Mouse (Mus musculus) midbrain, postnatal 0 days (tissue): ENCODE measurements around the gene Egfl8. TPM values are rescaled to one million over a fixed set of nuclear protein-coding genes. Genes with fewer than 3 reads are reported as not detected.

Experiments
- ATAC-seq: fragments of 200-750 bp; cut with Nextera tagmentation; 2 replicates; pipeline ENCODE4 v1.8.0; 2017; ENCODE audit warnings: moderate number of reproducible peaks, mild to moderate bottlenecking, moderate TSS enrichment, moderate library complexity; ENCODE audit not compliant: low FRiP score
- DNase-seq: peaks from one replicate; pipeline ENCODE4 v3.0.0-alpha.2; 2015; ENCODE audit warnings: low spot score
- H3K27ac ChIP-seq: fragments of 300-500 bp; sonication (generic); 2 replicates; pipeline ENCODE4 v1.5.1; 2014; ENCODE audit warnings: low read depth, mild to moderate bottlenecking, low read length, mixed read lengths
- H3K27me3 ChIP-seq: fragments of 300-500 bp; sonication (generic); 2 replicates; pipeline ENCODE4 v1.6.1; 2014; ENCODE audit warnings: low read length, control low read depth, mixed read lengths; ENCODE audit not compliant: insufficient read depth
- H3K36me3 ChIP-seq: fragments of 300-500 bp; sonication (generic); 2 replicates; pipeline ENCODE4 v1.6.1; 2014; ENCODE audit warnings: low read length, control low read depth, mixed read lengths; ENCODE audit not compliant: insufficient read depth
- H3K4me1 ChIP-seq: fragments of 300-500 bp; sonication (generic); 2 replicates; pipeline ENCODE4 v1.6.1; 2014; ENCODE audit warnings: mild to moderate bottlenecking, control low read depth, antibody characterized with exemption, low read length, mixed read lengths; ENCODE audit not compliant: insufficient read depth
- H3K4me2 ChIP-seq: fragments of 300-500 bp; sonication (generic); 2 replicates; pipeline ENCODE4 v1.6.1; 2014; ENCODE audit warnings: low read depth, mild to moderate bottlenecking, low read length, mixed read lengths; ENCODE audit not compliant: poor library complexity, severe bottlenecking
- H3K4me3 ChIP-seq: fragments of 300-500 bp; sonication (generic); 2 replicates; pipeline ENCODE4 v1.5.1; 2014; ENCODE audit warnings: low read depth, mild to moderate bottlenecking, low read length, moderate library complexity
- H3K9ac ChIP-seq: fragments of 300-500 bp; sonication (generic); replicated peaks from 2 replicates; pipeline ENCODE4 v1.6.1; 2014; ENCODE audit warnings: mild to moderate bottlenecking, low read length, moderate library complexity, mixed read lengths; ENCODE audit not compliant: poor library complexity, severe bottlenecking
- H3K9me3 ChIP-seq: fragments of 300-500 bp; sonication (generic); 2 replicates; pipeline ENCODE4 v1.6.1; 2016; ENCODE audit warnings: low read length, control low read depth
- CTCF ChIP-seq: IDR thresholded peaks from 2 replicates; pipeline ENCODE4 v1.5.1; 2016; ENCODE audit warnings: antibody characterized with exemption, mild to moderate bottlenecking
- WGBS: fragments of 180-500 bp; shearing (Covaris S2); extraction: QIAGEN DNeasy Blood & Tissue Kit; methylation state at CpG from one replicate; pipeline ENCODE4 v1.1.7; 2014; 5-methylcytosine and 5-hydroxymethylcytosine counted together
- polyA plus RNA-seq: library from polyadenylated mRNA; unstranded; fragments of >200 nt; fragmentation: Nextera tagmentation; extraction: Ambion mirVana; gene quantifications from 2 replicates; pipeline ENCODE4 v1.2.1, GENCODE M21; 2015
- total RNA-seq: library from RNA; depleted of rRNA; stranded (reverse); fragments of >200 nt; gene quantifications from 2 replicates; pipeline ENCODE4 v1.2.3, GENCODE M21; 2014

Egfl8 gene
- total and polyA plus RNA-seq, 2 experiments from 2014 or later: 4.9 to 6.0 TPM

GRCm38 (mm10) chr17:34646906-34647787 lies 31.4 kb upstream of the Egfl8 start, which contains the start of gene Atf6b:
Gene Atf6b, plus strand, starts transcription at chr17:34647146.
- Histone ChIP-seq H3K9me3 (no peaks in the 10 kb centered on the region), H3K9ac (peak within 1 kb of the TSS; percentile 95), H3K27ac (peak within 1 kb of the TSS; percentile 85), H3K27me3 (no peaks in the 10 kb centered on the region), H3K4me2 (peak within 1 kb of the TSS; percentile 63), H3K36me3 (peaks cover 36% of the 10 kb centered on the region), H3K4me3 (peak within 1 kb of the TSS; percentile 99), H3K4me1 (peaks cover 7% of the 10 kb centered on the region)
- ATAC-seq (peak; percentile 96), DNase-seq (peak; percentile 99)
- TF ChIP-seq CTCF: peak; percentile 20; the same call in 1 of the 2 replicates
- under 1% methylated on average over 61 of the region's 66 CpGs for WGBS

- TF ChIP-seq CTCF: no peak
- ATAC-seq: no peak
- no peak overlapping the region for H3K9ac ChIP-seq
- H3K27me3 ChIP-seq: no peaks in the 10 kb centered on the region
- 86% methylated on average over 30 of the region's 30 CpGs for WGBS
- H3K4me2 ChIP-seq: peak overlapping the region; percentile 37
- no peak overlapping the region for H3K4me3 ChIP-seq
- H3K27ac ChIP-seq: no peak overlapping the region; the same call in 1 of the 2 replicates
- H3K4me1 ChIP-seq: peaks cover 7% of the 10 kb centered on the region
- H3K9me3 ChIP-seq: no peaks in the 10 kb centered on the region
- H3K36me3 ChIP-seq: peaks cover 24% of the 10 kb centered on the region
- peak; percentile 47 for DNase-seq
Observed at GRCm38 (mm10) chr17:34645831-34646511, 30.2 kb upstream of the Egfl8 start.

GRCm38 (mm10) chr17:34645256-34645829 lies 29.6 kb upstream of the Egfl8 start:
- 50% methylated on average over 10 of the region's 10 CpGs for WGBS
- ATAC-seq: no peak

GRCm38 (mm10) chr17:34644608-34645007 lies 28.8 kb upstream of the Egfl8 start, which contains the start of gene Fkbpl:
Gene Fkbpl, plus strand, starts transcription at chr17:34644764.
- TF ChIP-seq CTCF: no peak
- DNase-seq (peak; percentile 98), ATAC-seq (peak; percentile 73)
- Histone ChIP-seq H3K27me3 (no peaks in the 10 kb centered on the region), H3K4me2 (peak within 1 kb of the TSS; percentile 55), H3K4me3 (peak within 1 kb of the TSS; percentile 43), H3K9ac (peak within 1 kb of the TSS; percentile 44), H3K27ac (peak within 1 kb of the TSS; percentile 52; the same call in 1 of the 2 replicates), H3K9me3 (no peaks in the 10 kb centered on the region), H3K4me1 (peaks cover 7% of the 10 kb centered on the region), H3K36me3 (peaks cover 11% of the 10 kb centered on the region)
- WGBS: 1% methylated on average over 16 of the region's 16 CpGs

More at GRCm38 (mm10) chr17:34645256-34645829, 29.6 kb upstream of the Egfl8 start:
- H3K4me3 ChIP-seq: peak overlapping the region; percentile 43
- no peak for DNase-seq
- no peaks in the 10 kb centered on the region for H3K9me3 ChIP-seq
- no peaks in the 10 kb centered on the region for H3K27me3 ChIP-seq
- H3K4me2 ChIP-seq: peak overlapping the region; percentile 55
- H3K4me1 ChIP-seq: peaks cover 7% of the 10 kb centered on the region
- peaks cover 17% of the 10 kb centered on the region for H3K36me3 ChIP-seq
- TF ChIP-seq CTCF: no peak
- H3K27ac ChIP-seq: no peak overlapping the region; the same call in 1 of the 2 replicates
- no peak overlapping the region for H3K9ac ChIP-seq

- Histone ChIP-seq H3K4me1 (peaks cover 7% of the 10 kb centered on the region), H3K4me2 (no peak overlapping the region), H3K36me3 (peaks cover 4% of the 10 kb centered on the region; the same call in 1 of the 2 replicates), H3K4me3 (no peak overlapping the region), H3K27ac (no peak overlapping the region), H3K9me3 (no peaks in the 10 kb centered on the region), H3K9ac (no peak overlapping the region), H3K27me3 (no peaks in the 10 kb centered on the region)
- no peak for TF ChIP-seq CTCF
- no peak for DNase-seq
- 84% methylated on average over 10 of the region's 10 CpGs for WGBS
- no peak for ATAC-seq
Observed at GRCm38 (mm10) chr17:34643944-34644343, 28.2 kb upstream of the Egfl8 start.
